Mouse (Mus musculus): Measurements from ENCODE around the gene Pakap.

Pakap gene

GRCm38 (mm10) chr4:57801986-57802385 lies 234.0 kb downstream of the Pakap start:
- DNase-seq (ENCODE audit: low read depth) = no peak

- no peak for DNase-seq (ENCODE audit: low read depth)
Observed at GRCm38 (mm10) chr4:57802411-57802810, 234.4 kb downstream of the Pakap start.

DNA sequence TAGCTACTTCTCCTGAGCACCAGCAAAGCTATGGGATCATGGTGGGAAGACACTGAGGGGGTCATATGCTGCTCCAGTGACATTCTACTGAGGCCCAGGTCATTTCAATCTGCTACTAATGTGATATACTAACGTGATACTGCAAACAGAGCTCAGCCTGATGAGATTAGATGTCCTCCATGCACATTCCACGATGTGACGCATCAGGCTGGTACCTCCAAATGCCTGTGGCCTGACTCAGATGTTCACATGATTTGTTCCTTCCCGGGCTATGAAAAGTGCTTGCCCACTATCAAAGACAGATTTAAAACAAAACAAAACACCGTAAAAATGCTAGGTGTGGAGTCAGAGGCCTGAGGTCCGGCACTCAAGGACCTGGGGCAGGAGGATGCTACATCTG lies 236.9 kb downstream of the Pakap start:
- no peak for DNase-seq (ENCODE audit: low read depth)

DNA sequence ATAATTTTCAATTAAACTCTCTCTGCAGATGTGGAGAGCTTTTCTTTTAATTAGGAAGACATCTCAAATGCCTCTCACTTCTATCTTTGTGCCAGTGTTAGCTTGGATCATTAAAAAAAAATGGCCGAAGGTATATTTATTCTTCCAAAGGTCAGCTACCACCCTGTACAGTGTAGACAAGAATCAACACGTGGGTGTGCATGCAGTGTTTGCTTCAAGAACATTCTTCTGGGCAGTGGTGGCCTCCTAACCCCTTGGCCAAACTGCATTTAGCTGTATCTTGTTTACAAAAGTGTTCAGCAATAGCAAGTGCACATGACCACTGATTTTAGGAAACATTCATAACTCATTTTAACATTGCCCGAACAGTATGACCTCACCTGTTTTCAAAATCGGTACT lies 241.5 kb downstream of the Pakap start:
- DNase-seq (ENCODE audit: low read depth) = no peak

DNA sequence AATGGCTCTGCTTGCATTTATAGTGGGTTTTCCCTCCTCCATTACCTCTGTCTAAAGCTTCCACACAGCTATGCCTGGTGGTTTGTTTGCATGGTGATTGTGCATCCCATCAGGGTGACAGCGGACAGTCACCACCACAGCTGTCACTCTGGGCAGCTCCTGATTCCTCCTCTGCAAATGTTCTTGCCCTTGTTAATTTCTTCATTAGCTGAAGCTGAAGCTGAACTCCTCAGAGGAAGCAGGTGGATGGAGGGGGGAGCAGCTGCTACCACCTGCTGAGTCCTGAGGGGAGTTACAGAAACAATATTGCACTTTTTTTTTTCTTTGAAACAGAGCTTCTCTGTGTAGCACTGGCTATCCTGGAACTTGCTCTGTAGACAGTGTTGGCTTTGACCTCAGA lies 244.1 kb downstream of the Pakap start:
- no peak for DNase-seq (ENCODE audit: low read depth)

DNA sequence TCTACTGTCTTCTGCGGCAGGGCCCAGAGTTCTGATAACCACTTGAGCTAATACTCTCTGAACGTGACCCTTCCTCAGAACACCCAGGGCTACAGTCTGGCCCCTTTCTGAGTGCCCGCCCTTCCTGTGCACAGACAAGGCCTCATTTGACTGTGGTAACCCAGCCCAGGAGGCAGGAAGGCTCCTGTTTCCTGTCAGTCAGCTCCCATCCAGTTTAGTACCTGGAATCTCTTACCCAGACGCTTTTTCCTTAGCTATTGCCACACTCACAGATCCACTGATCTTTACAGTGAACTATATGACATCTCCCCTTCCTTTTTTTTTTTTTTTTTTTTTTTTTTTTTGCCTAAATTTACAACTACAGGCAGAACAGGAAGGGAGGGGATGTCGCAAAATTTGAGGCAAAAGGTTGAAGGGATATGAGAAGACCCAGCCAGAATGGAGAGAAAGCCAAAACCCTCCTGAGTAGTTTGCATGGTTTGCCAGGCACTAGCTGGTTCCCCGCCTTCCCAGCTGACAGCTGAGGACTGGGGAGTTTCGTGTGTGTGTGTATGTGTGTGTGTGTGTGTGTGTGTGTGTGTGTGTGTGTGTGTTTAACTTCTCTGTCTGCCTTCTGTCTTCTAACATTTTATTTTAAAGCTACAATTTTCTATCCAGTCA lies 245.1 kb downstream of the Pakap start:
- no peak for DNase-seq (ENCODE audit: low read depth)

DNA sequence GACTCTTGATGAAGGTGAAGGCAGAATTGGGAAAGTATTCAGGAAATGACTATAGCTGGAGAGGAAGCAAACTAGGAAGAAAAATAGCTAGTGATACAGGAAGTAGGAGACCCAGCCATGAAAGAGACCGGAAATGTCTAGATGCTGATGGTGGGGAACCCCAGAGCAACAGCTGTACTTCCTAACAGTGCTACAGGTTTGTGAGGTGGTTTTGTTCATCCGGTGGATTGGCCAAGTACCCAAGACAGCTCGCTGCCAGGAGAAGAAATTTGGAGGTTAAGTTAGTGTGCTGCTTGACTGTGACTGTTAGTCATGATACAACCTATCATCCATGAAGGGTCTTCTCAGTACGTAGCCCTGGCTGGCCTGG lies 245.6 kb downstream of the Pakap start:
- DNase-seq (ENCODE audit: low read depth) = no peak

GRCm38 (mm10) chr4:57815355-57815754 lies 247.4 kb downstream of the Pakap start:
- DNase-seq (ENCODE audit: low read depth) = no peak

DNA sequence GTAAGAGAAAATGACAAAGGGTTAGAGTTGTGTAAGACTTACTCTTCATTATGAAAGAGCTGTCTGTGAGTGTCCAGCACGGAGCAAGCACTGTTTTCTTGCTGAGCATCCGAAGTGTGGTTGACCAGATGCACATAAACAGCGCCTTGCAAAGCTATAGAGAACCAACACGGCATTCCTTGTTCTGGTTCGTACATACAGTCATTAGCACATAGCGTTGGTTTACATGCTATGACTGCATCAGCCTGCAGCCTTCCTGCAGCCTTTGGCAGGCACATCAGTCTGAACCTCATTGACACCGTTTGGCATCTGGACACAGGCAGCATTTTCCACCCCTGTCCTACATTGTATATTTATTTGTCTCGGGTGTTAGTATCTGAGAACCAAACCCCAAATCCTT lies 248.2 kb downstream of the Pakap start:
- DNase-seq (ENCODE audit: low read depth) = no peak

DNA sequence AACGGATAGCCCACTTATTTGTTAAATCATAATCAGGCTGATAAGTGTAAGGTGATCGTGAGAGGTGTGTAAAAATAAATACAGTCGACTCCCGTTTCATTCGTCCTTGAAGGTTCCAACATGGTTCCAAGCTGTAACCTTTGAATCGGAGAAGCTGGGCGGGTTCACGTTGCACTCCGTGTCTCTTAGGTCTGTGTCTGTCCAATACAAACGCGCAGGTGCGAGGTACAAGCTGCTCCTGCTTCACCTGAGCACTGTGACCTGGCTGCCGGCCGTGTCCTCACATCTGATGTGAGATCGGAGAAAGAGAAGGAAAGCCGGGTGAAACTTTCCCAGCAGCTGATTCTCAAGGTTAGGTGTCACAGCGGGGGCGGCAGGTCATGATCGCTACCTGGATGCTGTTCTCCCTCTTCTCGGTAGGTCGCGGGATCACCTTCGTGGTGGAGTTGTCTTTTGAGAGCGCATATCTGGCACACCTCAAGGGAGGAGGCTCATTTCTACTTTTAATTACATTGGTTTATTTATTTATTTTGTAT lies 252.9 kb downstream of the Pakap start:
- DNase-seq (ENCODE audit: low read depth) = no peak

GRCm38 (mm10) chr4:57821556-57822356 lies 253.8 kb downstream of the Pakap start:
- DNase-seq (ENCODE audit: low read depth) = no peak

- DNase-seq (ENCODE audit: low read depth) = no peak
Observed at GRCm38 (mm10) chr4:57822641-57823040, 254.7 kb downstream of the Pakap start.

DNA sequence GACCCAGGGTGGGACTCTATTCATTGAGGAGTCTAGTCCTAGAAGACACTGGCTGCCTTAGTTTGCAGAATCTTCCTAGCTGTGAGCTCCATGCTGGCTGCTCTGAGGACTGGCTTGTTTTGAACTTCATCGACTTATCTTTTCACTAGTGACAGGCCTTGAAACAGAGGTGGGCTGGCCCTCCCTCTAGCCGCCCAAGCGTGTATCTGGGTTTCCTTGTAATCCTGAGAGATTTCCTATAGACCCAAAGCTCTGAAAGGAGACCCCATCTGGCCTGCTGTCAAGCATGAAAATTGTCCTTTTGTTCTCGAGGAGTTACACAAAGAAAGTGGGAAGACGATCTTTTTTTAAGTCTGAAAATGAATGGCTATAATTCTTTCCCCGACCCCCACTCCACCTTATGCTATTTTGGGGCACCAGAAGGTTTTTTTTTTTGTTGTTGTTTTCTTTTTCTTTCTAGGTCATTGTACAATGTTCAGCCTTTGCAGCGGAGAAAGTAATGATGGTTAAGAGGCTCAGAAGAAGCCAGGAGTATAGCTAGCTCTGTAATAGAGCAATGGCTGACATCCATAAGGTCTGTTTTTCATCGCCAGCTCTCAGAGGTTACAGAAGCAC lies 256.8 kb downstream of the Pakap start:
- DNase-seq (ENCODE audit: low read depth) = no peak

- no peak for DNase-seq (ENCODE audit: low read depth)
Observed at GRCm38 (mm10) chr4:57826272-57826671, 258.3 kb downstream of the Pakap start.

DNA sequence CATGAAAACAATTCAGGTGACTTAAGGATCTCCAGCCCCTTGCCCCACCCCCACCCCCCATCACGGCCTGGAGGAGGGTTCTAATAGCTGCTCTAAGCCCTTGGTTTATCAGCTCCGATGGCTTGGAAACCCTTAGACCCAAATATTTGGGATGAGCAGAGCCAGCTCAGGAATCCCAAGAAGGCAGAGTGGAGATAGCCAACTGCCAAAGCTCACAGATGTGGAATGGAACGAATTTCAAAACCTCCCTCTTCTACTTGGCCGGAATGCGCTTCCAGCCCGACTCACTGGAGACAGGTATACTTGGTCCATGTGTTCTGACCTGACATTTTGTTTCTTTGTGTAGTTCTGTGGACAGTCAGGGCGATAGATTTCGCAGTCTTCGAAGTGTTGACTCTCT lies 261.2 kb downstream of the Pakap start:
- no peak for DNase-seq (ENCODE audit: low read depth)

DNA sequence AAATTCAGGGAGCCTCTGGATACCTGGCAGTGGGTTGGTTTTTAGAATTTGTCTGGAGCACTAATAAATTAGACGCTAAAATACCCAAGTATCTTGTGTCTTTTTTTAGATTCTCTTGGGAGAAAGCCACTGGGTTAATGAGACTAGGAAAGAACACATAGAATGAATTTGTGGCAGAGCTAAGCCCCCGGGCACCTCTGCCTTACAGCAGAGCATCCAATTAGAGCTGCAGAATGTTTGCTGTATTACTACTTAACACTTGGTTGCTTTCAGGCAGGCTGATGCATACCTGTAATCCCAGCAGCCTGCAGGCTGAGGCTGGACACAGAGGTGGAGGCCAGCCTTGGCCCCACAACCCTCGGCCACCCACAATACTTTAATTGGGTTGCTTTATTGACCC lies 261.8 kb downstream of the Pakap start:
- DNase-seq (ENCODE audit: low read depth) = no peak

DNA sequence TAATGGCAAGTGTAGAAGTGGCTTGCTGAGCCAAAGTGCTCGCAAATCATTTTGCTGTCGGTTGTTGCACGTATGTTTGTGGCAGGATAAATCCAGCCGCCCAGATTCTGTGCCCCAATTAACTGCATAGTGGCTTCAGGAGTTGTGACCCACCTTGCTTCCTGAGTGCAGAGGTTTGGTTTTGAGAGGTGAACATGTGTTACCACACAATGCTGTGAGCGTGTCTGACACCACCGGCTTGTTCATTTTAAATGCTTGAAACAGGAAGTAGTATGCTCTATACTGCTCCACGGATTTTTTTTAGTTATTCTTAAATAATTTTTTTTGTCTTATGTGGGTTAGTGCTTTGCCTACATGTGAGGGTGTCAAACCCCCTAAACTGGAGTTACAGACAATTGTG lies 264.3 kb downstream of the Pakap start:
- DNase-seq (ENCODE audit: low read depth) = no peak

DNA sequence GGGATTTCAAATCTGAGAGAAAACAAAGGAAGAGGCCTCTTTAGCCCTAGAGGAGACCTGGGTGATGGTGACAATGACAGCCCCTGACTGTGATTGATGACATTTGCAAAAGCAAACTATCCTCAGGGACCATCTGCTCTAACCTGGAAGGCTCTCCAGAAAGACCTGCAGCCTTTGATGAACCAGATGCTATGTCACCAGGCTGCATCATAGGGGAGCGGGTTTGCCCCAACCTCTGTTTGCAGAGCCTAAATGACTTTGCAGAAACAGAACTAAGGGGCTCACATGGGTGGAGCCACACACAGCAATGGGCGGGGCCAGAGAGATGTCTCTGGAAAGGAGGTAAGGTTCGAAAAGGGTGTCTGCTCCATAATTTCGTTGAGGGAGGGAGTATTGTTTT lies 265.1 kb downstream of the Pakap start:
- DNase-seq (ENCODE audit: low read depth) = no peak

GRCm38 (mm10) chr4:57834141-57834540 lies 266.2 kb downstream of the Pakap start:
- no peak for DNase-seq (ENCODE audit: low read depth)

- no peak for DNase-seq (ENCODE audit: low read depth)
Observed at GRCm38 (mm10) chr4:57837089-57837488, 269.1 kb downstream of the Pakap start.

DNA sequence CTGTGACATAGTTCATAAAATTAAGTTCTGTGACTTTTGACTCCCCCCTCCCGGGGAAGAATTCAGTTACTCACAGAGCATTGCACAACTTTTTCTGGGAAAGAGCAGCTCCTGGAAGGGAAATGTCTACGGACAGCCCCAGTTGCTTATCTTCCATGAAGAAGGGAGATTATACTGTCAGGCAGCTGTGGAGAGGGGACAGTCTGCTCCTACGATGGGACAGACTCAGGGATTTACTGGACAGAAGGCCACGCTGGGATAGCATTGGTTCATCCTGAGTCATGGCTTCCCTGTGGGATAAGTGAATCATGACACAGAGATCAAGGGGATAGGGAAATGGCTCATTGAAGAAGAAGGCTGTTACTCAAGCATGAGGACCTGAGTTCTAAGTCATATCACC lies 271.4 kb downstream of the Pakap start:
- no peak for DNase-seq (ENCODE audit: low read depth)

GRCm38 (mm10) chr4:57841911-57842310 lies 273.9 kb downstream of the Pakap start:
- no peak for DNase-seq (ENCODE audit: low read depth)
